Mouse (Mus musculus) megakaryocyte, embryonic 14.5 days (primary cell): Measurements from ENCODE around the gene Gm10337. TPM values are rescaled to one million over a fixed set of nuclear protein-coding genes. Genes with fewer than 3 reads are reported as not detected.

Experiments
- H3K27me3 ChIP-seq: replicated peaks from 2 replicates; pipeline ENCODE3; 2012; ENCODE audit warnings: inconsistent platforms
- H3K36me3 ChIP-seq: replicated peaks from 2 replicates; pipeline ENCODE3; 2012; ENCODE audit warnings: low read length, inconsistent platforms, mixed read lengths
- H3K4me1 ChIP-seq: 2 replicates; pipeline ENCODE4 v1.6.1; 2012; ENCODE audit warnings: inconsistent platforms
- H3K4me3 ChIP-seq: replicated peaks from 2 replicates; pipeline ENCODE3; 2012; ENCODE audit warnings: moderate library complexity, mild to moderate bottlenecking, inconsistent platforms
- H3K9me3 ChIP-seq: 2 replicates; pipeline ENCODE4 v1.6.1; 2012; ENCODE audit warnings: inconsistent platforms
- FLI1 ChIP-seq: IDR thresholded peaks from 2 replicates; pipeline ENCODE4 v1.6.1; 2012; ENCODE audit warnings: low read length, inconsistent platforms, mixed read lengths
- GATA1 ChIP-seq: IDR thresholded peaks from 3 replicates; pipeline ENCODE4 v1.6.1; 2012; ENCODE audit warnings: mixed read lengths, low read length, inconsistent platforms, borderline replicate concordance
- polyA plus RNA-seq: library from polyadenylated mRNA; stranded (reverse); fragments of >175 nt; gene quantifications from 2 replicates; pipeline ENCODE4 v1.2.3, GENCODE M21; 2012; ENCODE audit warnings: low replicate concordance; ENCODE audit not compliant: insufficient read depth

Gm10337 gene
- polyA plus RNA-seq, 1 experiment: not detected

GRCm38 (mm10) chr15:102468675-102469370 lies 34.7 kb upstream of the Gm10337 start:
- Histone ChIP-seq H3K27me3 (no peaks in the 10 kb centered on the region), H3K9me3 (no peaks in the 10 kb centered on the region), H3K4me3 (no peak overlapping the region), H3K4me1 (peaks cover 38% of the 10 kb centered on the region), H3K36me3 (peaks cover 63% of the 10 kb centered on the region)
- TF ChIP-seq GATA1 (no peak), FLI1 (no peak)

- no peak for TF ChIP-seq GATA1
- Histone ChIP-seq H3K36me3 (peaks cover 66% of the 10 kb centered on the region), H3K4me1 (peaks cover 26% of the 10 kb centered on the region), H3K9me3 (no peaks in the 10 kb centered on the region), H3K4me3 (peak within 1 kb of the TSS; percentile 95), H3K27me3 (no peaks in the 10 kb centered on the region)
Observed at GRCm38 (mm10) chr15:102470183-102470604, 33.3 kb upstream of the Gm10337 start, which contains the start of gene Pcbp2. Pcbp2 (plus strand) TSS chr15:102470539.

DNA sequence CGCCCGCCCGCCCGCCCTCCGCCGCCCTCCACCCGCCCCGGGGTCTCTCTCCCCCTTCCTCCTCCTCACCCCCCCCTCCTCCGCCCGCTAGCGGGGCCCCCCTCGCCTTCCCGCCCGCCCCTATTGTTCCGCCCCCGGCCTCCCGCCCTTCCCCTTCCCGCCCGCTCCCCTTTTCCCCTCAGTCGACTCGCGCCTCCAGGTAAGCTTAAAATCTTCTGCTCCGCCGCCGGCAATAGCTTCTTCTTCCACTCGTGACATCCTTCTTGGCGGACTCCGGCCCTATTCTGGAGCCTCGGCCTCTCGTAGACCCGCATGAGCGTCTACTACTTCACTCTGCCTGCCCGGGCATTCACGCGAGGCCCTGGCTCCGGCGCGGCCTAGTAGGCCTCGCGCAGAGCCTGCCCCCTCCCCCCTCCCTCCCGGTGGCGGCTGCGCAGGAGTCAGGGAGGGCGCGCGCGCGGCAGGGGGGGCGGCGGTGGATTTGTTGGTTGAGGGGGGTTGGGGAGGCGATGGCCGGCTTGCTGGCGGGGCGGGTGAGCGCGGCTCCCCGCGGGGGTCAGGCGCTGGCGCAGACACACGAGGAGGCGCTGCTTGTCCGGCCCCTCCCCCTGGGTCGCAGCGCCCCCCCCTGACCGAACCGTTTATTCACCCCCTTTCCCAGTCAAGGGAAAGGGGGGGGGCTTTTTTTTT lies 32.8 kb upstream of the Gm10337 start:
- Histone ChIP-seq H3K4me3 (peak overlapping the region; percentile 95), H3K27me3 (no peaks in the 10 kb centered on the region), H3K9me3 (no peaks in the 10 kb centered on the region), H3K36me3 (peaks cover 66% of the 10 kb centered on the region), H3K4me1 (peaks cover 21% of the 10 kb centered on the region)
- TF ChIP-seq FLI1: no peak
- no peak for TF ChIP-seq GATA1

- Histone ChIP-seq H3K36me3 (peaks cover 66% of the 10 kb centered on the region), H3K27me3 (no peaks in the 10 kb centered on the region), H3K4me3 (peak overlapping the region; percentile 95), H3K4me1 (peaks cover 20% of the 10 kb centered on the region), H3K9me3 (no peaks in the 10 kb centered on the region)
- TF ChIP-seq FLI1 (no peak), GATA1 (no peak)
Observed at GRCm38 (mm10) chr15:102471295-102471645, 32.3 kb upstream of the Gm10337 start.

DNA sequence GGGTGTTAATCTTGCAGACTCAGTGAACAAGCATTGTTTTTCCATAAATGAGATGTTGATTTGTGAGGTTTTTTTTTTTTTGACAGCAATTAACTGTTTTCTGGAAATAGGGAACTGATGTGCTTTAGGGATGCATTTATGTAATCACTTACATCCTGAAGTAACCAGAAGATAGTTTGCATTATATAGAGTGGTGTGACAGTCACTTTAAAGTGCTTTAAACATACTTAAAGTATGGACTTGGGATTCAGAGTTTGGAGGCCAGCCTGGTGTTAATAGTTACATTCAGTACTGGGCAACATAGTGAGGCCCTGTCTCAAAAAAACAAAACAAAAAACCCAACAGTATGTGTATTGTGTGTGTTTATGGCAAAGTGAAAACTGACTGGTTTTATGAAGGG lies 31.8 kb upstream of the Gm10337 start:
- H3K36me3 ChIP-seq: peaks cover 66% of the 10 kb centered on the region
- no peak for TF ChIP-seq FLI1
- no peak for TF ChIP-seq GATA1
- H3K4me1 ChIP-seq: peaks cover 20% of the 10 kb centered on the region
- no peaks in the 10 kb centered on the region for H3K9me3 ChIP-seq
- H3K27me3 ChIP-seq: no peaks in the 10 kb centered on the region
- H3K4me3 ChIP-seq: peak overlapping the region; percentile 95

DNA sequence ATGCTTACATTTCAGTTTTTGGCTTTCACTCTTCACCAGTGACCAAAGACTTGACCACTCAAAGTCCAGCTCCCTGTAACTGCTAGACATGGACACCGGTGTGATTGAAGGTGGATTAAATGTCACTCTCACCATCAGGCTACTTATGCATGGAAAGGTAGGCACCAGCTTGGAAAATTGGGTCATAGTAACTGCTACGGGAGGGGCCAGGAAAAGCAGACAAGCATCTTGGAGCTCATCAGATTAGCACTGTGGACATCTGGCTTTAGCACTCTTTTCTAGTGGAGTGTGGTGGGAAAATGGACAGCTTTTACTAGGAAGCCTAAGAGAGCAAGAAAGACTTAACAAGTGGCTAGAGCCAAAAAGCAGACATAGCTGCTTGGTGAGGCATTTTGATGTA lies 30.3 kb upstream of the Gm10337 start:
- peaks cover 66% of the 10 kb centered on the region for H3K36me3 ChIP-seq

GRCm38 (mm10) chr15:102474520-102474919 lies 29.0 kb upstream of the Gm10337 start:
- Histone ChIP-seq H3K27me3 (no peaks in the 10 kb centered on the region), H3K9me3 (no peaks in the 10 kb centered on the region), H3K36me3 (peaks cover 65% of the 10 kb centered on the region), H3K4me3 (no peak overlapping the region), H3K4me1 (peaks cover 18% of the 10 kb centered on the region)
- TF ChIP-seq GATA1 (no peak), FLI1 (no peak)

More for the DNA sequence above, 30.3 kb upstream of the Gm10337 start:
- Histone ChIP-seq H3K27me3 (no peaks in the 10 kb centered on the region), H3K4me3 (no peak overlapping the region), H3K4me1 (peaks cover 20% of the 10 kb centered on the region), H3K9me3 (no peaks in the 10 kb centered on the region)
- TF ChIP-seq FLI1: no peak
- TF ChIP-seq GATA1: no peak

GRCm38 (mm10) chr15:102483136-102483535 lies 20.4 kb upstream of the Gm10337 start:
- Histone ChIP-seq H3K4me1 (peaks cover 16% of the 10 kb centered on the region), H3K4me3 (no peak overlapping the region), H3K9me3 (no peaks in the 10 kb centered on the region), H3K36me3 (peaks cover 94% of the 10 kb centered on the region), H3K27me3 (no peaks in the 10 kb centered on the region)
- TF ChIP-seq FLI1: no peak
- TF ChIP-seq GATA1: no peak

- Histone ChIP-seq H3K9me3 (no peaks in the 10 kb centered on the region), H3K4me3 (no peak overlapping the region), H3K36me3 (peaks cover 98% of the 10 kb centered on the region), H3K27me3 (no peaks in the 10 kb centered on the region), H3K4me1 (peaks cover 16% of the 10 kb centered on the region)
- TF ChIP-seq GATA1 (no peak), FLI1 (no peak)
Observed at GRCm38 (mm10) chr15:102485853-102486252, 17.7 kb upstream of the Gm10337 start.

DNA sequence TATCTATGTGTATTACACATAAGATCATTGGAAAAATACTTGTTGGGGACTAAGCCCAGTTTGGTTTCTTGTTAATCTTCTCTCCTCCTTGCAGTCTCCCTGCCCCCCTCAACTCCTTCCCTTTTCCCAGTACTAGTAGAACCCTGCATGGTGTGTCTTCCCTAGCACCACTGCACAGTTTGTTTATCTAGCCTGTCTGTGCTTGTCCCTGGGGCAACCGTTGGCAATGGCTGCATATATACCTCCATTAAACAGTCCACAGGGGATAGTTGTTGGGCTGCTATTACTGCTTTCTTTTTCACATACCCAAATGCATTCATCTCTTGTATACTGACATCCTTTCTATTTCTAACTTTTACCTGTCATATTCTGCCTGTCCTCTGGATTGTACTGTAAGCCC lies 15.9 kb upstream of the Gm10337 start:
- peaks cover 16% of the 10 kb centered on the region for H3K4me1 ChIP-seq
- no peak overlapping the region for H3K4me3 ChIP-seq
- H3K9me3 ChIP-seq: no peaks in the 10 kb centered on the region
- no peaks in the 10 kb centered on the region for H3K27me3 ChIP-seq
- TF ChIP-seq FLI1 (no peak), GATA1 (no peak)
- peaks cover 100% of the 10 kb centered on the region for H3K36me3 ChIP-seq
